Mouse (Mus musculus) heart, adult 2 months (tissue): Measurements from ENCODE around the gene A230072I06Rik. TPM values are rescaled to one million over a fixed set of nuclear protein-coding genes. Genes with fewer than 3 reads are reported as not detected.

Source experiments
- DNase-seq, 2 experiments: peaks; one replicate each; pipeline ENCODE4 v3.0.0; 2021
- H3K27ac ChIP-seq: fragments of 200-600 bp; 2 replicates; pipeline ENCODE4 v1.8.1; 2022
- H3K27me3 ChIP-seq: fragments of 200-500 bp; 2 replicates; pipeline ENCODE4 v1.6.1; 2012; ENCODE audit warnings: mild to moderate bottlenecking, low read length, inconsistent platforms, mixed read lengths; ENCODE audit not compliant: control insufficient read depth, insufficient read depth
- H3K36me3 ChIP-seq: fragments of 200-500 bp; 2 replicates; pipeline ENCODE4 v1.6.1; 2012; ENCODE audit warnings: low read length, inconsistent platforms; ENCODE audit not compliant: control insufficient read depth, insufficient read depth
- H3K4me1 ChIP-seq: fragments of 200-500 bp; 2 replicates; pipeline ENCODE4 v1.6.1; 2011; ENCODE audit warnings: low read length; ENCODE audit not compliant: control insufficient read depth, insufficient read depth
- H3K4me3 ChIP-seq: fragments of 200-600 bp; 2 replicates; pipeline ENCODE4 v1.8.1; 2022
- H3K79me2 ChIP-seq: fragments of 200-500 bp; replicated peaks from 2 replicates; pipeline ENCODE4 v1.6.1; 2012; ENCODE audit warnings: mild to moderate bottlenecking, inconsistent platforms, low read length, moderate library complexity, mixed read lengths; ENCODE audit not compliant: control insufficient read depth, insufficient read depth
- H3K9ac ChIP-seq: fragments of 200-500 bp; 2 replicates; pipeline ENCODE4 v1.6.1; 2012; ENCODE audit warnings: low read depth, mild to moderate bottlenecking, control low read depth, inconsistent platforms, low read length, mixed read lengths
- CTCF ChIP-seq: fragments of 200-600 bp; IDR thresholded peaks from 2 replicates; pipeline ENCODE4 v1.8.1; 2022; ENCODE audit warnings: antibody characterized with exemption, mild to moderate bottlenecking, moderate library complexity
- EP300 ChIP-seq: fragments of 200-500 bp; IDR thresholded peaks from 2 replicates; pipeline ENCODE4 v1.6.1; 2011; ENCODE audit warnings: low read depth, low read length, control low read depth; ENCODE audit not compliant: insufficient read depth
- POLR2A ChIP-seq: fragments of 200-500 bp; IDR thresholded peaks from 2 replicates; pipeline ENCODE4 v1.6.1; 2011; ENCODE audit warnings: mild to moderate bottlenecking, low read depth, low read length, control low read depth; ENCODE audit not compliant: insufficient read depth
- WGBS: fragments of 180-500 bp; shearing (Covaris S2); methylation state at CpG from one replicate; pipeline ENCODE4 v1.1.7; 2018; 5-methylcytosine and 5-hydroxymethylcytosine counted together
- intact Hi-C: fragments of 180-260 bp; cut with DNase I; formaldehyde crosslinking; loops from one replicate; pipeline ENCODE4 v1.15.1; 2025
- polyA plus RNA-seq: library from polyadenylated mRNA; depleted of rRNA; stranded (reverse); fragments of >200 nt; gene quantifications from 2 replicates; pipeline ENCODE4 v1.2.3, GENCODE M21; 2012
- total RNA-seq, 2 experiments: library from RNA; stranded (reverse); gene quantifications; 2 replicates each; pipeline ENCODE4 v1.2.3; 2021

The A230072I06Rik gene
- total and polyA plus RNA-seq, 3 experiments = not detected

DNA sequence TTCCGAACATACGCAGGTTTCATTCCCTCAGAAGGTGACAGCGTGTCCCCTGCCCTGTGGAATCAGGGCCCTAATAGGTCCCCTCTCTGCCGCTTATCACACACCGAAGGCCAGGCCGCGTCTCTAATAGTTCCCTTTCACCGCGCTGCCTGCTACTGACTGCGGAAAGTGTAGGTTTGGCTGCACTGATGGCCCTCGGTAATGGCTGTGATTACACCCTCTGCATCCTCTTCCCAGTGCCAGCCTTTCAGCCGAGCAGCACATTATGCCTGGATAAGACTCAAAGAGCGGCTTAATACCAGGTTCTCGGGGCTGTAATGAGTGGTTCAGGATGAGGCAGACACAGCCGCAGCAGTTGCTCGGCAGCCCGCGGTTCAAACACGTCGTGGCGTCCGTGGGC, 3.5 kb downstream of the A230072I06Rik start:
- intact Hi-C loops = no loop called here

GRCm38 (mm10) chr8:12290551-12290950, 11.9 kb downstream of the A230072I06Rik start:
- no peaks in the 10 kb centered on the region for H3K4me1 ChIP-seq
- DNase-seq = no peak
- no peaks in the 10 kb centered on the region for H3K79me2 ChIP-seq
- no peaks in the 10 kb centered on the region for H3K27me3 ChIP-seq
- H3K4me3 ChIP-seq = no peak overlapping the region
- H3K9ac ChIP-seq = no peak overlapping the region
- intact Hi-C loops = no loop called here
- no peak for TF ChIP-seq POLR2A
- no peak for TF ChIP-seq CTCF
- no peak for TF ChIP-seq EP300
- H3K27ac ChIP-seq = no peak overlapping the region
- no peaks in the 10 kb centered on the region for H3K36me3 ChIP-seq

More for the DNA sequence above, 3.5 kb downstream of the A230072I06Rik start:
- Histone ChIP-seq H3K79me2 (no peaks in the 10 kb centered on the region), H3K27me3 (no peaks in the 10 kb centered on the region), H3K9ac (no peak overlapping the region), H3K4me3 (no peak overlapping the region), H3K36me3 (no peaks in the 10 kb centered on the region), H3K27ac (no peak overlapping the region), H3K4me1 (peaks cover 4% of the 10 kb centered on the region)
- DNase-seq = no peak
- TF ChIP-seq POLR2A (no peak), EP300 (no peak), CTCF (no peak)
- 85% methylated on average over 22 of the region's 22 CpGs for WGBS

DNA sequence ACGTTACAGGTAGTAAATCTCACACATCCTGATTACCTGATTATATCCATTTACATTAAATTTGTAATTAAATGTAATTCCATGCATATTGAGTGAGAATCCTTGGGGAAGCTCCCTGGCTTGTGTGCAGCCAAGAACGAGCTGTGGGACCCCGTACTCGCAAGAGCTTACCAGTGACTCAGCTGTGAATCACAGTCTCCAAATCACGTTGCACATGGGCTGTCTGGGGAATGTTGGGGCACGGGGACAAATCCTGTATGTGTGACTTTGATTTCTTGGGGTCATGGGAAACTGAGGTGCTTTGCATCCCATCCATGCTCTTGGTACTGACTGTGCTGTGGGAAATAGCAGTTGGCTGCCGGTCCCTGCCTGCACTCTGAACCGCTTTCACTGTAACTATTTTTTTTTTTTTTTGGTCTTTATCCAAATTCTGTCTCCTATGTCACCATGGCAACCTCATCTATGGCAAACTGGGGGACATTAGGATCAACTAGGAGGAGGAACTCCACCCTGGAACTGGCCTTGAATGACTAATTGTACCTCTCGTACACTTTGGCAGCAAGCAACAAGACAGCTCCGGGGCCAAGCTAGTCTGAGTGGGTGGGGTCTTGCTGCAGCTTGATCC, 19.8 kb downstream of the A230072I06Rik start:
- intact Hi-C loops = no loop called here
- no peaks in the 10 kb centered on the region for H3K27me3 ChIP-seq
- no peak overlapping the region for H3K9ac ChIP-seq
- no peaks in the 10 kb centered on the region for H3K36me3 ChIP-seq
- no peak overlapping the region for H3K27ac ChIP-seq
- no peak overlapping the region for H3K4me3 ChIP-seq
- no peak for DNase-seq
- 66% methylated on average over 10 of the region's 10 CpGs for WGBS
- no peaks in the 10 kb centered on the region for H3K4me1 ChIP-seq
- no peak for TF ChIP-seq EP300
- TF ChIP-seq POLR2A = no peak
- no peak for TF ChIP-seq CTCF
- H3K79me2 ChIP-seq = no peaks in the 10 kb centered on the region

GRCm38 (mm10) chr8:12301998-12302397, 23.4 kb downstream of the A230072I06Rik start:
- intact Hi-C loops = no loop called here
- Histone ChIP-seq H3K4me1 (no peaks in the 10 kb centered on the region), H3K36me3 (no peaks in the 10 kb centered on the region), H3K27ac (no peak overlapping the region), H3K4me3 (no peak overlapping the region), H3K9ac (no peak overlapping the region), H3K27me3 (peaks cover 1% of the 10 kb centered on the region; the same call in 1 of the 2 replicates), H3K79me2 (no peaks in the 10 kb centered on the region)
- no peak for DNase-seq
- WGBS = 68% methylated on average over 14 of the region's 14 CpGs
- TF ChIP-seq EP300 (no peak), CTCF (no peak), POLR2A (no peak)

DNA sequence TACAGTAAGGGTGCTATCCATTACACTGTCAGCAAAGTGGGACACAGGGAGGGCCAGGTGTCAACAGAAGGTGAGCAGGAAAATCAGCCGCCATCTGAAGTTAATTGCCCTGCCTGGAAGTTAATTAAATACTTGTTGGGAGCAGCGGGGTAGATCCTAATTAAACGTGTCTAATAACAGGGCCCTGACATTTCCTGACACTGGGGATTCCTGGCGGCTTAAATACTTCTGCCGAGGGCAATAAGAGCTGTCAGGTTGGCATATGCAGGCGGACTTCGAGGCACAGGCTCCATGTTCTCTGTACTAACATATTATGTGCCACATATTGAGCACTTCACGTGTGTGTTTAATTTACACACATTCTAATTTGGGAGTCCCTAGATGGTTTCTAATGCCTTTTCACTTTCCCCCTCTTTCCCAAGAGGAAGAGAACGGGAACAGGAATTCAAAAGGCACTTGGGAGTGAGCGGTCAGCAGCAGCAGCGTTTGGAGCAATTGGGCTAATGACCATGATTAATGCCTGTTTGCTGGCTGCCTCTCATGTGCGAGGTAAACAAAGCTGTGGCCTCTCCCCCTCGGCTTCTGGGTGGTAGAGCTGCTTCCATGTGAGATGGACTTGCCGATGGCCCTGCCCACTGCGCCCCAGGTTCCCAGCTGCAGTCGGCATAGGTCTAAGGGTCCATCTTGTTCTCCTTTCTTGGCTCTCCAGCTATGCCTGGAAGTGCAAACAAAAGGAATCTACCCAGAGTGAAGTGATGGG, 34.5 kb downstream of the A230072I06Rik start:
- Histone ChIP-seq H3K9ac (no peak overlapping the region), H3K27ac (no peak overlapping the region), H3K4me1 (no peaks in the 10 kb centered on the region), H3K4me3 (no peak overlapping the region), H3K36me3 (no peaks in the 10 kb centered on the region), H3K79me2 (no peaks in the 10 kb centered on the region), H3K27me3 (no peaks in the 10 kb centered on the region; the same call in 1 of the 2 replicates)
- intact Hi-C loops = no loop called here
- WGBS = 63% methylated on average over 16 of the region's 16 CpGs
- no peak for TF ChIP-seq CTCF
- no peak for TF ChIP-seq EP300
- no peak for TF ChIP-seq POLR2A
- no peak for DNase-seq

DNA sequence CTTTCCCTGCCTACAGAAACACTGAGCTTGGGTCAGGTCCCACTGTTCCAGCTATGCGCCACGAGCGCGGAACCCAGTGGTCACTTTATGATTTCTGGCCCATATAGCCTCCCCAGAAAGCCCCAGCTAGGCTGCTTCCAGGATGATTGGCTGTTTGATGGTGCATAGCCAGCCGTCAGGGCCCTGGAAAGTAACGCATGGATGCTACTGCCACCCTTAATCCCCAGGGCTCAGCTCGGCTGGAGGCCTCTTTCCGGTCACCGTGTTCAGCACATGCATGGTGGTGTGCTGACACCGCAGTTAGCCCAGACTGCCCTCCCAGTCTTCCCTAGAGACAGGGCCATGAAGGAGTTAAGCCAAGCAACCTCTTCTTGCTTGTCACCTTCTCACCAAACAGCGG, 35.6 kb downstream of the A230072I06Rik start:
- Histone ChIP-seq H3K79me2 (no peaks in the 10 kb centered on the region), H3K36me3 (no peaks in the 10 kb centered on the region), H3K27ac (no peak overlapping the region), H3K4me1 (no peaks in the 10 kb centered on the region), H3K27me3 (no peaks in the 10 kb centered on the region; the same call in 1 of the 2 replicates), H3K4me3 (no peak overlapping the region), H3K9ac (no peak overlapping the region)
- TF ChIP-seq POLR2A (no peak), EP300 (no peak), CTCF (no peak)
- intact Hi-C loops = no loop called here
- DNase-seq = no peak
- 52% methylated on average over 11 of the region's 11 CpGs for WGBS
